10 mouse cellular contexts compared by ENCODE assay signal in the genomic region with DNA sequence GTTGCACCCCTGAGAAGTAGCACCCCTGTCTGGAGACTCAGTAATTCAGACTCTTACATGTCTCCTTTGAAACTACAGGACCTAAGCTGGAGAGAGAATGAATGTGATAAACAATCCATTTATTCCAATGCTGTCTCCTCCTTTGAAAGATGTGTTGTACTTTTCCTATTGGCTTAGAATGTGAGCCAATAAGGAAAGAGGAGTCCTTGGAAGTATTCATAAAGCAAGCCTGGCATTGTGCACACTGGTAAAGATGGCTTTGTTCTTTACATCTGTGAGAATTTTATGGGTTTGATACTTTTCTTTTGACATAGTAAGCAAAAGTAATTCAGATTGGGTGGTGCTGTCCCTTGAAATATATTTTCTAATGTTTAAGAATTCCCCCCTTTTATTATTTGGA. TPM values are rescaled to one million over a fixed set of nuclear protein-coding genes. Genes with fewer than 3 reads are reported as not detected.
DNase-seq lines count a peak whose midpoint lies in the region; ATAC-seq and TF ChIP-seq lines count a peak whose summit lies in the region.
"Had no signal": no experiment of that assay in that cellular context is flagged by ENCODE, and none has a peak within 500 bp of the region (broad histone marks: within the 10 kb centered on the region; RNA-seq: fewer than 3 reads in every experiment).

No protein-coding gene starts in this region.

- DNase-seq in heart, adult 11 months, result peak; percentile 5
- no peak for DNase-seq in heart, postnatal 14 days
- no peak for DNase-seq in stomach, postnatal 0 days (ENCODE audit: low spot score)
- DNase-seq in adrenal gland, adult 2 months, result no peak
- no peak for DNase-seq in adrenal gland, postnatal 14 days
- DNase-seq in ovary, adult 18-20 months (ENCODE audit: low spot score), result no peak
- DNase-seq: lung, postnatal 14 days had no signal

- no peaks in the 10 kb centered on the region for H3K27me3 ChIP-seq in stomach, embryonic 14.5 days (ENCODE audit: control insufficient read depth, insufficient read depth, low read length)
- no peaks in the 10 kb centered on the region for H3K27me3 ChIP-seq in stomach, postnatal 0 days (ENCODE audit: control insufficient read depth, insufficient read depth, low read length)
- no peaks in the 10 kb centered on the region for H3K27me3 ChIP-seq in limb, embryonic 12.5 days
- H3K27me3 ChIP-seq: embryonic facial prominence, embryonic 13.5 days had no signal

- intact Hi-C loops in heart, postnatal 14 days (cut with DNase I), result loop anchor here (2.0 to 10.0 kb wide), 4 partner anchors 29 to 270 kb away; partner anchors contain the start of genes Gm43552, Pds5a, Smim14 and Ube2k

- H3K9ac ChIP-seq in stomach, embryonic 14.5 days (replicated peaks; ENCODE audit: low read depth, low read length), result no peak overlapping the region
- no peak overlapping the region for H3K9ac ChIP-seq in stomach, postnatal 0 days (ENCODE audit: low read length)
- H3K9ac ChIP-seq in limb, embryonic 12.5 days (replicated peaks), result no peak overlapping the region
- H3K9ac ChIP-seq: embryonic facial prominence, embryonic 13.5 days had no signal

- TF ChIP-seq CTCF in stomach, postnatal 0 days (IDR thresholded peaks at IDR 0.05; ENCODE audit: low read depth), result no peak

- peak overlapping the region; percentile 1; the same call in 1 of the 2 replicates for H3K4me2 ChIP-seq in stomach, embryonic 14.5 days (replicated peaks; ENCODE audit: low read depth, low read length)
- no peak overlapping the region for H3K4me2 ChIP-seq in stomach, postnatal 0 days (replicated peaks; ENCODE audit: low read depth)
- H3K4me2 ChIP-seq in limb, embryonic 12.5 days, result peak overlapping the region; percentile 13

- H3K36me3 ChIP-seq in stomach, embryonic 14.5 days (ENCODE audit: control insufficient read depth, insufficient read depth, low read length), result no peaks in the 10 kb centered on the region
- H3K36me3 ChIP-seq in stomach, postnatal 0 days (ENCODE audit: control insufficient read depth, insufficient read depth, low read length), result no peaks in the 10 kb centered on the region
- peaks cover 10% of the 10 kb centered on the region; the same call in 1 of the 2 replicates for H3K36me3 ChIP-seq in limb, embryonic 12.5 days

- ATAC-seq in stomach, embryonic 14.5 days (ENCODE audit: insufficient number of reproducible peaks, insufficient read depth, low FRiP score, low read depth), result no peak
- no peak for ATAC-seq in stomach, postnatal 0 days (ENCODE audit: low FRiP score, low TSS enrichment)
- no peak for ATAC-seq in limb, embryonic 12.5 days (ENCODE audit: insufficient number of reproducible peaks, insufficient read depth, low FRiP score, low TSS enrichment, low read depth)

- no peak overlapping the region for H3K27ac ChIP-seq in stomach, embryonic 14.5 days (ENCODE audit: low read length)
- H3K27ac ChIP-seq in stomach, postnatal 0 days (replicated peaks), result no peak overlapping the region
- no peak overlapping the region for H3K27ac ChIP-seq in limb, embryonic 12.5 days

- peaks cover 6% of the 10 kb centered on the region; the same call in 1 of the 2 replicates for H3K4me1 ChIP-seq in stomach, embryonic 14.5 days (ENCODE audit: control insufficient read depth, insufficient read depth, low read length)
- no peaks in the 10 kb centered on the region for H3K4me1 ChIP-seq in stomach, postnatal 0 days (replicated peaks; ENCODE audit: control insufficient read depth, insufficient read depth)
- peaks cover 7% of the 10 kb centered on the region for H3K4me1 ChIP-seq in limb, embryonic 12.5 days (replicated peaks)

- H3K4me3 ChIP-seq in stomach, embryonic 14.5 days (ENCODE audit: low read depth, low read length), result no peak overlapping the region
- H3K4me3 ChIP-seq in stomach, postnatal 0 days (ENCODE audit: low read depth, low read length), result no peak overlapping the region
- H3K4me3 ChIP-seq in limb, embryonic 12.5 days (replicated peaks), result no peak overlapping the region

- H3K9me3 ChIP-seq in stomach, embryonic 14.5 days (ENCODE audit: control insufficient read depth, low read depth, low read length), result no peaks in the 10 kb centered on the region
- no peaks in the 10 kb centered on the region for H3K9me3 ChIP-seq in stomach, postnatal 0 days (ENCODE audit: control insufficient read depth, low read length)
- H3K9me3 ChIP-seq in limb, embryonic 12.5 days, result no peaks in the 10 kb centered on the region
- H3K9me3 ChIP-seq: embryonic facial prominence, embryonic 13.5 days had no signal

- no peak for TF ChIP-seq EP300 in stomach, postnatal 0 days (optimal IDR thresholded peaks at IDR 0.05)

RNA-seq across cellular contexts. Expression of gene N4bp2, which starts 1.4 kb away (rescaled TPM):
- 10 to 100 TPM; 22.7 to 27.1 TPM for total RNA-seq in heart, postnatal 14 days (2021)
- 48.0 and 48.3 TPM in 2 replicates for polyA plus RNA-seq in stomach, embryonic 14.5 days (2014; fragmentation: Nextera tagmentation; extraction: Ambion mirVana)
- polyA plus RNA-seq in stomach, postnatal 0 days (2015; fragmentation: Nextera tagmentation; extraction: Ambion mirVana), result 5.7 and 6.0 TPM in 2 replicates
- 45.5 and 46.1 TPM in 2 replicates for polyA plus RNA-seq in limb, embryonic 12.5 days (2016; fragmentation: Nextera tagmentation; extraction: Ambion mirVana)
- 10 to 100 TPM in 1 of 2 experiments, 1 to 10 TPM in 1; 8.7 to 14.1 TPM for total RNA-seq in adrenal gland, adult 2 months (2021)
- 4.9 and 7.1 TPM in 2 replicates for polyA plus RNA-seq in adrenal gland, adult 2 months (2012; rRNA removed)
- 26.2 and 27.2 TPM in 2 replicates for total RNA-seq in adrenal gland, postnatal 14 days (2021)
